Mouse (Mus musculus) 416B (cell line): Measurements from ENCODE around the gene Sost.

Source experiments
- DNase-seq: peaks from one replicate; pipeline ENCODE4 v3.0.0; 2011; ENCODE audit warnings: low read depth

Gene Sost

DNA sequence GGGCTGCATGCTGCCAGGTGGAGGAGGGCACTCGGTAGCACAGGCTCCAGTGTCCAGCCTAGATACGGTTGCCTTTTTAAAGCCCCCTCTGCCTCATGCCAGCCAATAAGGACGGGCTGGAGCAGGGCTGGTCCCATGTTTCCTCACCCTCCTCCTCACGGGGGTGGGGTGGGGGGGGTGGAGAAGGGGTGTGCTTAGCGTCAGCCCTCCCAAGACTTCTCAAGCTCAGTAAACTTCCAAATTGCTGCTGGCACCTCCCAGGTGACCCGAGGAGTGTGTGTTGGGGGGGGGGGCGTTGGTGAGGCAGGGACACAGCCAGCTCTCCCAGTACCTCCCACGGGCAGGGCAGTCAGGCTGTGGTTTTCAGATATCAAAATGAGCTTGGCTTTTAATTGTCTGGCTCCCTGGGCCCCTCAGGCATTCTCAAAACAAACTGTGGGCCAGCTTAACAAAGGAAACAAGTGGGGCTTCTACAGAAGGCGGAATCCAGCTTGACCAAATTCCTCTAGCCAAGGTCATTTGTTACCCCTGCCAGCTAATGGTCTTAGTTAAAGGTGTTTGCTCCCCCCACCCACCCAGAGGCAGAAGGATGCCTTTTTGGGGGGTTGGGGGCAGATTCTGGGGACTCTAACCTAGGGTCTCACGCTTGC, at the start of gene Sost:
Gene Sost, minus strand, starts transcription at position 51 of the 650 bp plus-strand sequence.
- DNase-seq = no peak

DNA sequence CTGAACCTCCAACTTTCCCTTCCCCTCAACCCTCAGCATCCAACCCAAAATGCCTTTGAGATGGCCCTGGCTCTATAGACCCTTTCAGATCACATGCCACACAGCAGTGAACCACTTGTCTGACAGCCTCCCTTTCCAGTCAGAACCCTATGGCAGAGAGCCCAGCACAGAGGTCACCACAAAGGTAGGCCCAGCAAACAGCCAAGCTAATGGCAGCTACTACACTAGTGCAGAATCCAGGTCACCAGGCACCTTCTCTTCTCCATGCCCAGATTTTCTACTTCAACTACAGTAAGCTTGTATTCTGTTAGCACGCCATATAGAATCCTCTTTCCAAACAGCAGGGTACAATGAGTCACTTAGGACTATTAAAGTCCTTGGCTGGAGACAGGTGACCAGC, 49.3 kb upstream of the Sost start:
- DNase-seq = no peak

DNA sequence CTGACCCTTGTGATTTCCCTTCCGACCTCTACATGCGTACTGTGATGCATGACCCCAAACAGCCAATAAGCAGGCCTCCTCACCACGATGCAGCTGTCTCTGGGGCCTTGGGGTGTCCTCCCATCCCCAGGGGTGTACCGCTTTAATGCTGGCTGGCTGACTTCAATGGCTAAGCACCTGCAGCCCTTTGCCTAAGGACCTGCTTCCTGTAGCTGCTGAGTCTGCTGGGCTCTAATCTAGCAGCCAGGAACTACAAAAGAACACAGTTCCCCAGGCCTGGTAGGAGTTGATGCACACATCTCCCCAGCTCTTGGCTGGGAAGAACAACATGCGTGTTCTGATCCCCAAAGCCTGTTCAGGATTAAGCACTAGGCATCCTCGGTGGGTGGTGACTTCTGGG, 48.7 kb upstream of the Sost start:
- DNase-seq = no peak

DNA sequence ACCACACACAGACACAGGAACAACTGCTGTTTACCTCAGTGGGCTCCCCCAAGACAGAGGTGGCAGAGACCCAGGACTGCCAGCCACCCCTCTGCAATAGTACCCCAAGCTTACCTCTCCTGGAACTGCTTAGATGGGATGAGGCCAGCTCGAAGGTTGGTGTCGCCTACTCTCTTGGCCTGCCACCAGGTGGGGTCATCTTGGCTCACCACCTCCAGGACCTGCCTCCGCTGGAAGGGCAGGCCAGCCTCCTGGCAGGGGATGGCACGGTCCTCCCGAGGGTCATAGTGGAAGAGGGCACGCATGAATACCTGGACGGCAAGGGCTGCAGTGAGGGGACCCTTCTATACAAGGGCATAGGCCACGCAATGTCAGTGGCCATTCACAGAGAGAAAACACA, 46.4 kb upstream of the Sost start:
- no peak for DNase-seq

DNA sequence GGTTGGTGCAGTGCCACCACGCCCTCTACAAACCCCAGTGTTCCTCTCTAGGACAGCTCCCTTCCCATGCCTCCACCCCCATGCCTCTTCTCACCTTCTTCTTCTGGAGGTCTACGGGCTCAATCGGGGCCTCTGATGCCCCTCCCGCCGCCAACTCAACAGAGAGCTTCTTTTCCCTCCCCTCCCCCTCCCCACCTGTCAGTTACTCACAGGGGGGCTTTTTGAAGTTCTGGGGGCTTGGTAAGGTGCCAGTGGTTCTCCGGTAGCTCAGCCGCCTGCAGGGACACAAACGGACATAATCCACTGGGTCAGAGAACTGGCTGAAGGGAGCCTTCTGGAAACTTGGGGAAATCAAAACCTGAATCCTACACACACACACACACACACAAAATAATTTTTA, 44.7 kb upstream of the Sost start:
- no peak for DNase-seq

DNA sequence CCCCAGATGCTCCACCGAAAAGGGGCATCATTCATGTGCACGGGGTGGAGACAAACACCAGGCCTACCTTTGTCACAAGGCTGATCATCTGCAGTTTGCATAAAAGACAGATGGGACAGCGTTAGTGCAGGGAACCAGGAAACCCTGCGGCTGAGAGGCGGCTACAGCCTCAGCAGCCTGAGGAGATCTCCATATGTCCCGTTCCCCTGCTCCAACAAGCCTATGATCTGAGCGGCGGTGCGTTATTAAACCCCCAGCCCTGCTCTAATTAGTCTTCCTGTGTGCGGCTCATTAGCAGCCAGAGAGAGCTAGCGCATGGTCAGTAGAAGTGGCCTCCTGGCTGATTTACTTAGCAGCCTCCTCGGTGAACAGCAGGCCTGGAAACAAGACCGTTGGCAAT, 43.3 kb upstream of the Sost start:
- DNase-seq = no peak

DNA sequence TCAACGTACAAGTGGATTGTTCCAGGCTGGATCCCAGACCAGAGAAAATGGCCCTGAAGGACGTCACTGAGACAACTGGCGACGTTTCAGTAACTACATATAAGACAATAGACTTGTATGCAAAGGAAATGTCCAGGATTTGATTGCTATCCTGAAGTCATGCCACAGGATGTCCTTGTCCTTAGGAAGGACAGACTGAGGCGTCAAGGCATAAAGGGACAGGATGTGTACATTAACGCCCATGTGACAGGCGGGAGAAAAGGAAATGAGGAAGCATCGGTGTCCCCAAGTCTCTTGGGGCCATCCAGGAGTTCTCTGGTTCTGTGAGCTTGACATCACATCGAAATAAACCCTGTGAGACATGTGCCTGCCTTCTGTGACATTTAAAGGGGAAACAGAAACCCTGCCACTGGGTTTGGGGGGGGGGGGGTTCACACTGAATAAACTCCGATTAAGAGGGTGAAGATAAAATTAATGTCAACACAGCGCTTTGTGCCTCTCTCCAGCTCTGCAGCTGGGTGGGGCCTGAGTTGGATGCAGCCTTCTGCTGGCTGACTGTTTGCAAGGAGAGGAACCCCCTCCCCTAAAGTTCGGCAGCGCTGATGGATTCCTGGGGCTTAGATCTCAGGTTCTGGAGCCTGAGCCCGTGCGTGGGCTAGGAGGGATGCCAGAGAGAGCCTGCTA, 42.3 kb upstream of the Sost start:
- DNase-seq = no peak

DNA sequence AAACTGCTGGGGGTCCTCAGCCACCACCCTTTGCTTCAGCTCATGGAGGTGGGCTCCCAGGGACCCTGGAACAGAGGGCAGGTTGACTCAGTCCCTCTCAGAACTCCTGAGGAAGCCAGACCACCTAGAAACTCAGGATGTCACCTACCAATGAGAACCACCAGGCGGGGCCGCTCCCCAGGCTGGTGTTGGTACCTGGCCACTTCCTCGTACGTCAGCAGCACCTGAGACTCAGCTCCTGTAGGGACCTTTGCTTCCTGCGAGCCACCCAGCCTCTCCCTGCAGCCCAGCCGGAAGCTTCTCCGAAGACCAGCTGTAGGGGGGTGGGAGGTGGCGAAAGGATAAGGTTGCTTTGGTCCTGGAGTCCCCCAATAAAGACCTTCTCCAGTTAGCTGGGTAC, 41.6 kb upstream of the Sost start:
- DNase-seq = no peak

DNA sequence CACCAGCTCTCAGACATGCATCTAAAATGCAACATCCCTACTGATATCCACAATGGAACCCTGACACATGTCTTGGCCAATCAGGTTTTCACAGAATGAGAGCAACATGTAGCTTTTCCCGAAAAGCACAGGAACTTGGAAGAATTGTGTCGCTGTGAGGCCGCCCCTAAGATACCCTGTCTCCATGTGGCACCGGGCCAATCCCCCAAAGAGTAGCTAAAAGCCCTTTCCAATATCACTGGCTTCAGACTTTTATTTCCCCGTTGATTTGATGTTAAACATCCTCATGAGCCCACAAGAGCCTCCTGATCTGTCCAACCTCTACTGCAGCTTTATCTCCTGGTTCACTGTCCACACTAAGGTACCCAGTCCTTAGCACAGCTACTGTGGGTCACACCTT, 39.9 kb upstream of the Sost start:
- DNase-seq = no peak

DNA sequence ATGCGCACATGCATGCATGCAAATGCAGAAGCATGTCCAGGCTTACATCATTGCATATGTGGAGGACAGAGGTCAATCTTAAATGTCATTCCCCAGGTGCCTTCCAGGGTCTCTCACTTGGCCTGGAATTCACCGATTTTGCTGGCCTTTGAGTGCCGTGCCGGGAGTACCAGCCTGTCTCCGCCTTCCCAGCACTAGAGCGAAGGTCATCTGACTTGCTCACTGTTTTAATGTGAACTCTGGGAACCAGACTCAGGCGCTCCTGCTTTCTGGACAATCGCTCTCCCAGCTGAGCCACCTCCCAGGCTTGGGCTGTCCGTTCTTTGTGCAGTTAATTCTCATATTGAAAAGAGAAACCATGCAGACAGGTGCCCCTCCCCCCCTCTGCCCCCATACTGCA, 39.5 kb upstream of the Sost start:
- DNase-seq = no peak

DNA sequence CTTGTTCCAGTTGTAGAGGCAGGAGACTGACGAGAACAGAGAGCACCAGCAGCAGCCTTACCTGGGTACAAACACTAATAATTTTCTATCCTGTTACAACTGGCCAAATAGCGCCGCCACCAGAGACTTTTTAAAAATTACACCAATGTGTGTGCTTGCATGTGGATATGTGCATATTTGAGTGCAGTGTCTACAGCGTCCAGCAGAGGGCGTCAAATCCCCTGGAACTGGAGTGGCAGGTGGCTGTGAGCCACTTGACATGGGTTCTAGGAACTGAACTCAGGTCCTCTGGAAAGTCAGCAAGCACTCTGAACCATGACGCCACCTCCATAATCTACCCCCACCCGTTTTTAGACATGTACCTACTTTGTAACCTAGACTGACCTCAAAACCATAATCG, 37.4 kb upstream of the Sost start:
- no peak for DNase-seq

DNA sequence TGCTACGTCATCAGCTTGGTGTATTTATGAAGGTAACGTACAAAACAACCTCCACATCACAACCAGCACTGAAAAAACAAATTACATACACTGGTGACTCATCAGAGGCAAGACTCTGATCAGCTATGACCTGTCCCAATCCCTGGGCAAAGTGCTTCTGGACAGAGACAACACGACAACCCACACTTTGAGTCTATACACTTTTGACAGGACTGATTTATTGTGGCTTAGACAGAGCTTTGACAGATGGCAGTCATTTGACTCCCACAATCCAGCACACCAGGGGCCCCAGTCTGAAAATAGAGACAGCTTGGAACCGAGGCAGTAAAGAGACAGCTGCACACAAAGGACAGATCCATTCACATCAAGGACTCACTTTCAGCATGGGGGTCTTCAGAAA, 32.7 kb upstream of the Sost start:
- no peak for DNase-seq

DNA sequence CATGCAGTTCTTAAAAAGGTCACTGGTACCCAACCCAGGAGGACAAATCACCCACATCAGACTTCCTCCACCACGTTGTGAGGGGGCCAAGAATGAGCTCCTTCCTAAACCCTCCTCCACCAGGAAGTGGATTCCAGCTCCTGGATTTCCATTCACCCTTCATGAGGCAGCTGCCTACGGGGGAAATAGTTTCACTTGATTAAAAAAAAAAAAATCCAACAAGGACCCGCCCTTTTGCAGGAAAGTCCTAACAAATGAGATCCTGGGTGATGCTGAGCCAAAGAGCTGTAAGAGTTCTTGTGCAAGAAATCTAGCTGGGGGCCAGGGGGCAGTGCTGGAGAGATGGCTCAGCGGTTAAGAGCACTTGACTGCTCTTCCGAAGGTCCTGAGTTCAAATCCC, 31.4 kb upstream of the Sost start:
- no peak for DNase-seq

DNA sequence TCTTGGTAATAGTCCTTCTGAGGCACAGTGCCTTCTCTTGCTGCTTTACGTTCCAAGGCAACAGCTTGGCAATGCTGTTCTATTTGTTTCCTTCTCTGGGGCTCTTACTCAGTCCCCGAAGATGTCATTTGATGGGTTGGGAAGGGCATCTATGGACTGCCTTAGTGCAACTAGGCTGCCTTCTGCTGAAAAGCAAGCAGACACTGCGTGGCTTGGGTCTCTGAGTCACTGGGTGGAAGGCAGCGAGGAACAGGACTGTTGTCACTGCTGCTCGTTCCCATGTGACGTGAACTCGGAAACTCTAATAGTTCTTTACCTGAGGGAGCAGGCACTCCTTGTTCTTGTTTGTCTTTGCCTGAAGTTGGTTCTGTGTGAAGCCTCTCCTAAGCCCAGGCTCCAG, 29.1 kb upstream of the Sost start:
- DNase-seq = no peak

DNA sequence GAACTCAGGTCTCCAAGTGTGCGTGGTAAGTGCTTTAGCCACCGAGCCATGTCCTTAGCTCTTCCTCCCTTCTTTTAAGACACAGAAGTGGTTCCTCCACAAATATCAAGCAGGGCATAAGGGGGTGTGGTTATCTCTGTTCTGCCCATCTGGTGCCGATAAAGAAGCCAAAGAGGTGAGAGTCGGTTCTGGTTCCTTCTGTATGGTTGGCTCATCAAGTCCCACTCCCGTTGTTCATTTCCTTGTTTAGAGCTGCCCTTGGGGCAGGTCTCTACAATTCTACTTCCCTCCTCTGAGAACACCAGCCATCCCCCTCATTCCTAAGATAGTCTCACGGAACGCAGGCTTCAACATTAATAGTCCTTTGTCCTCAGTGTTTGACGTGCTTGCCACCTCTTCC, 27.3 kb upstream of the Sost start:
- DNase-seq = no peak

DNA sequence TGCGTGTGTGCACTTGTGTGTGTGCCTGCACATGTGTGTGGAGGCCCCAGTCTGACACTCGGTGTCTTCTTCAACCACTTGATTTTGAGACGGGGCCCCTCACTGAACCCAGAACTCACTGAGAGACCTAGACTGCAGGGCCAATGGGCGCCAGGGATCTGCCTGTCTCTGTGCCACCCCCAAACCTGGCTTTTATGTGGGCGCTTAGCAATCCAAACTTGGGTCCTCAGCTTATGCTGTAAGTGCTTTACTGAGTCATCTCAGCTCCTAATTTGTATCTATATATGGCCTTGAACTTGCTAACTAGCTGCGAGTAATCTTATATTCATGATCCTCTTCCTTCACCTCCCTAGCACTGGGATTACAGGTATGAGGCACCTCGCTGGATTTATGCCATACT, 25.6 kb upstream of the Sost start:
- no peak for DNase-seq

DNA sequence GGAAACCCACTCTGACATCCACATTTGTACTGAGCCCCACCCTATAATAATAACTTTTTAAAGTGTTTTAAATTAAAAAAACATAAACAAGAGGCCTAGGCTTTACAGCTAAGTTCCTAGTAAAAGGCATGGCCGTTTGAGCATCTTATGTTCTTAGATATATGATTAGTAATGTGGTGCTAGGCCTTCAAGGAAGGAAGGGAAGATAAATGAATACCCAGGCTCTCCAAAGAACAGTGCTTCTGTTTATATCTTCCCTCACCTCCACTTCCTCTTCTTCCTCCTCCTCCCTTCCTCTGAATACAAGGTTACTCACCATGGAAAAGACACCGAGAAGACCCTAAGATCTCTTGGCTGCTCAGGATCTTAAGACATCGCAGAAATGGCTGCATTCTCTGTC, 25.0 kb upstream of the Sost start:
- DNase-seq = no peak

DNA sequence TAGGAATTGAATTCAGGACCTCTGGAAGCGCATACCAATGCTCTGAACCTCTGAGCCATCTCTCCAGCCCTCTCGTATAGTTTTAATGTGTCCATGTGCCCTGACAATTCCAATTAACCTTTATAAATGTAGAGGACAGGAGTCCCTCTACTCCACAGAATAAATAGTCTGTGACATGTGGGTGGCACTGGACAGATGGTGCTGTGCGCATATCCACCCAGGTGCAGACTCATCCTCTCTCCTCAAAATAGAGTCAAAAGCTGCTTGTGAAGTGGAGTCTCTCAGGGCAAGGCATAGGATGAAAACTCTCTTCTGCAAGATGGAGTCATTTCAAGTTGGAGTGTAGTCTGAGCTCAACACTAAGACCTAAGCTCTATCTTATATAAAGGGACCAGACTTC, 23.4 kb upstream of the Sost start:
- no peak for DNase-seq

DNA sequence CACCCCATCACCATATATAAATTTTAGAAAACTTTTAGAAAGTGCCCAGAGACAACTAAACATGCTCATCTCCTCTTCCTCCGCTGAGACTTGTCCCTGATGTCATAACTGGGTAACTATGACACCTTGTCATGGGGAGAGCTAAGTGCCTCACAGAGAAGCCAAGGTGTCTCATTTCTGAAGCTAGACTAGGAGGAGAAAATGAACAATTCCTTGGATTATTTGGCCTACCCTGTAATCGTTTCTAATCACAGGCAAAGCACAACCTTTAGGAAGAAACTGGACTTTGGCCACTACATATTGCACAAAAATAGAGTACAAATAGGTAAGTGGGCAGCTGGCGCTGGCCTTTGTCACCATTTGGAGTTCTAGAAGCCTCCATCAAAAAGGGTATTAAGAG, 20.1 kb upstream of the Sost start, which contains the start of gene Dusp3:
Gene Dusp3, minus strand, starts transcription at position 101 of the 400 bp plus-strand sequence.
- DNase-seq = no peak

DNA sequence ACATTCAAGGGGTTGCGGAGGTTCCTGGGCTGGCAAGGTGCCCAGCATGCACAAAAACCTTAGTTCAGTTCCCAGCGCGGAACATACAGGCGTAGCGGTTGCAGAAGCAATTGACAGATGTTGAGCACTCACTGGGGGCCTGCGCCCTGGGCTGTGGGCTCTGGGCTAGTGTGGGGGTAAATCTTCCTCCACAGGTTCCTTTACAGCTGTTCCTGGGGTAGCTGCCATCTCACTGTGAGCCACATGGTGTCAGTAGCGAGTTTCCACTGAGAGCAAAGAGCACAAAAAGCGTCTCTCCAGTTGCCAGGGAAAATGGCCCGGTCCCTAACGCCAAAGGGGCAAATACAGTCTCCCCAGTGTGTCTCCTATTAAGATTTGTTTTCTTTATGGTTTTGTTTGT, 19.2 kb upstream of the Sost start:
- DNase-seq = peak; percentile 86

DNA sequence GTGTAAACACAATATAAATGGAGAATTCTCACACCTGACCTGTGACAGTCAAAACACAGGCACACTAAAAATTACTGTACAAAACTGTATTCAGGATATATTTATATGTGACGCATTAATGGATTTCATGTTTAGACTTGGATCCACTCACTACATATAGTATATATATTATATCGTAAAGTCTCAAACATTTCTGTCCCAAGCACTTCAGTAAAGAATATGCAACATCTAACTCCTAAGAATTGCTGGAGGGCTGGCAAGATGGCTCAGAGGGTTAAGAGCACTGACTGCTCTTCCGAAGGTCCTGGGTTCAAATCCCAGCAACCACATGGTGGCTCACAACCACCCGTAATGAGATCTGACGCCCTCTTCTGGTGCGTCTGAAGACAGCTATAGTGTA, 18.6 kb upstream of the Sost start:
- peak; percentile 21 for DNase-seq

DNA sequence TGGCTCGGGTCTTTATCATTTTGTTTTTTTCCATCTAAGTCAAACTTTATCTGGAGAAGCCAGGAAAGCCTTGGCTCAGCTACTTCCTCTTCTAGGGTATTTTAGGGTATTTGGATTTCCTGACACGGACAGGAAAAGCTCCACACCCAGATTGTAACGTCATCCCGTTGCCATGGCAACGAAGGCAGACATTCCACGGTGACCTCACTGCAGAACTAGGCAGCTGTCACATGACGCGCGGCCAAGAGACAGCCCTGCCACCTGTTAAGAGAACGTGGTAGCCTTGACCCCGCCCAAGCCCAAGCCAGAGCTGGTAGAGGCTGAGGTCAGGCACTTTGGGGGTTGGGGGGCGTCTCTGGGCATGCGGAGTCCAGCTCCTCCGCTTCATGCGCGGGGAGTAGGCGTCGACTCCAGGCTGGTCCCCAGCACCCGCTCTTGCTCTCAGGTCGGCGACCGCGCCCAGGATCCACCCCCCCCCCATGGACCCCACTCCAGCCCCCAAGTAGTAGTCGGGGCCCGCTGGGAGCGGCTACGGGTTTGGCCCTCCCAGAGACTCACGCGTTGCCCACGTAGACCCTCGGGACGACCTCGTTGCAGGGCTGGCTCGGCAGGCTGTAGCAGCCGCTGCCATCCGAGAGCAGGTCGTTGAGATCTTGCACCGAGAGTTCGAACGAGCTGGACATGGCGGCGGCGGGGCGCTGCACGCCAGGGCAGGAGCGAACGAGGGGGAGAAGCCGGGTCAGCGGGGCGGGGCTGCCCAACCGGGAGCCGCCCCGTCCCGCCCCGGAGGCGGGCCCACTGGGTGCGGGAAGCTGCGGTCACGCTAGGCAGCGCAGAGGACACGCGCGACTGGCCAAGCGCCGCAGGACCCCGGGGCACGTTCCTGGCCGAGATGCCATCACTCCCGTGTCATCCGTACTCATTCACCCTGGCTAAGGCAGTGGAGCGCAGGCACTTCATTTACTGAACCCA, 17.5 kb upstream of the Sost start, which contains the start of gene Cfap97d1:
Gene Cfap97d1, plus strand, starts transcription at position 226 of the 972 bp plus-strand sequence.
- peak; percentile 97 for DNase-seq

DNA sequence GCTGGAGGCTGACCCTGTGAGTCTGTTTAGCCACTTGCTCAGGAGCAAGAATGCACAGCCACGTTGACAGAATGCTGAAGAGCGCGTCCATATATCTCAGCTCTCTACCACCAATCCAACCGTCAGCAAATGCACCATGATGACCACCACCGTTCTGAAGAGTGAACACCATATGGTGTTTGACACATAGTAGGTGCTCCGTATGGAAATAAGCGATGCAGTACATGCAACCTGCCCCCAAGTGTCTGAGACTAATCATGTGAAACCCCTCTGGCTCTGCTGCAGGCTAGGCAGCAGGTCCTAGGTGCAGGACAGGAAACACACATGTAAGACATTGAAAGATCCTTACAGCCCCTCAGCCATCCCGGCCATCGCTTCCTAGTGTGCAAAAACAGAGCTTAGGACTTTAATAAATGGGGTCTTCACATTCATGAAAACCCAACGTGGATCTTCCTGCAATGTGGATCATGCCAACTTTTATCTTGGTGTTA, 16.7 kb upstream of the Sost start:
- DNase-seq = no peak
